Mouse (Mus musculus) liver, embryonic 14.5 days (tissue): Measurements from ENCODE around the gene Taf5l. TPM values are rescaled to one million over a fixed set of nuclear protein-coding genes. Genes with fewer than 3 reads are reported as not detected.
A peak's percentile ranks its signal among the peaks of the same experiment; 100 is the strongest.

Source experiments
- ATAC-seq: fragments of 200-750 bp; cut with Nextera tagmentation; 2 replicates; pipeline ENCODE4 v1.8.0; 2017; ENCODE audit warnings: moderate number of reproducible peaks, mild to moderate bottlenecking, moderate library complexity; ENCODE audit not compliant: insufficient read depth
- DNase-seq, 3 experiments: peaks; one replicate each; pipeline ENCODE4 v3.0.0-alpha.2; 2012 to 2013; ENCODE audit warnings: low read depth in 3 of 3, low spot score in 3 of 3
- H3K27ac ChIP-seq: fragments of 300-500 bp; sonication (generic); 2 replicates; pipeline ENCODE4 v1.5.1; 2014; ENCODE audit warnings: moderate library complexity, mild to moderate bottlenecking, control low read depth, inconsistent platforms
- H3K27me3 ChIP-seq: fragments of 300-500 bp; sonication (generic); 2 replicates; pipeline ENCODE4 v1.6.1; 2014; ENCODE audit warnings: mild to moderate bottlenecking, low read length, moderate library complexity; ENCODE audit not compliant: control insufficient read depth, insufficient read depth
- H3K36me3 ChIP-seq: fragments of 300-500 bp; sonication (generic); replicated peaks from 2 replicates; pipeline ENCODE4 v1.6.1; 2014; ENCODE audit warnings: low read depth; ENCODE audit not compliant: control insufficient read depth, insufficient read depth
- H3K4me1 ChIP-seq, 2 experiments: fragments of 200-500 bp in 1 of 2; fragments of 300-500 bp in 1 of 2; sonication (generic) in 1 of 2; replicated peaks; 2 replicates each; pipeline ENCODE4 v1.6.1; 2012 to 2014; ENCODE audit warnings: antibody characterized with exemption in 1 of 2, inconsistent platforms in 1 of 2, low read length in 1 of 2; ENCODE audit not compliant: control insufficient read depth in 2 of 2, insufficient read depth in 2 of 2
- H3K4me2 ChIP-seq: fragments of 300-500 bp; sonication (generic); 2 replicates; pipeline ENCODE4 v1.6.1; 2014; ENCODE audit warnings: low read depth, mild to moderate bottlenecking, control low read depth, moderate library complexity
- H3K4me3 ChIP-seq, 2 experiments: fragments of 200-500 bp in 1 of 2; fragments of 300-500 bp in 1 of 2; sonication (generic) in 1 of 2; 2 replicates each; pipeline ENCODE4 v1.5.1; 2012 to 2014; ENCODE audit warnings: low read depth in 2 of 2, low read length in 2 of 2, mild to moderate bottlenecking in 2 of 2, control low read depth in 1 of 2, inconsistent platforms in 1 of 2, moderate library complexity in 1 of 2; ENCODE audit not compliant: insufficient read depth in 1 of 2
- H3K9ac ChIP-seq: fragments of 300-500 bp; sonication (generic); replicated peaks from 2 replicates; pipeline ENCODE4 v1.6.1; 2014; ENCODE audit warnings: mild to moderate bottlenecking, control low read depth, moderate library complexity
- H3K9me3 ChIP-seq: fragments of 300-500 bp; sonication (generic); 2 replicates; pipeline ENCODE4 v1.6.1; 2016; ENCODE audit warnings: low read length, mixed read lengths; ENCODE audit not compliant: control insufficient read depth
- CTCF ChIP-seq: IDR thresholded peaks from 2 replicates; pipeline ENCODE4 v1.5.1; 2016; ENCODE audit warnings: antibody characterized with exemption, low read depth, control low read depth
- EP300 ChIP-seq: IDR thresholded peaks from 2 replicates; pipeline ENCODE4 v1.6.1; 2016; ENCODE audit warnings: antibody characterized with exemption, low read depth
- WGBS: fragments of 180-500 bp; shearing (Covaris S2); extraction: QIAGEN DNeasy Blood & Tissue Kit; methylation state at CpG from one replicate; pipeline ENCODE4 v1.1.7; 2014; ENCODE audit not compliant: insufficient replicate concordance; 5-methylcytosine and 5-hydroxymethylcytosine counted together
- polyA plus RNA-seq, 2 experiments: library from polyadenylated mRNA; depleted of rRNA in 1 of 2; stranded (reverse) in 1 of 2; unstranded in 1 of 2; fragments of >200 nt; fragmentation: Nextera tagmentation in 1 of 2; extraction: Ambion mirVana in 1 of 2; gene quantifications; 2 replicates each; pipeline versions ENCODE4 v1.2.1 to v1.2.3; 2012 to 2014

Gene Taf5l
- polyA plus RNA-seq, 2 experiments = 21.2 to 28.7 TPM

DNA sequence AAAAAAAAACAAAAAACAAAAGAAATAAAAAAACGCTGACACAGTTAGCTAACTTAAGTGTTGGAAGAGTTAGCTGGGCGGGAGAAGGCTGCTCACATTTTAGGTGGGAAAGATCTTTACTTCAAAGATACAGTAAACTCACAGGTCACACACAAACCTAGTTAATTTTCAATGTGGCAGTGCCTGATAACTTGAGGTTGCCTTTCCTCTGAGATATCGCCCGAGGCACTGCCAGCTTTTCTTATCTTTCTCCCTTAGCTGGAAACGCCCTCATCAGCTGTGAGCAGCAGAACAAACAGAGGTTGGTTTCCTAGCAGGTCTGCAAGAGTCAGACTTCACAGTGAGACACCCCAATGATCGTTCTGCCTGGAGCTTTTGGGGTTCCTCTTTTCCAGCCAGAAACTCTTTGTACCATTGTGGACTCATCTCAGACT lies 32.6 kb downstream of the Taf5l start:
- H3K9me3 ChIP-seq = no peaks in the 10 kb centered on the region
- peak overlapping the region; percentile 98 for H3K4me2 ChIP-seq
- H3K27me3 ChIP-seq = no peaks in the 10 kb centered on the region
- ATAC-seq (peak; percentile 90), DNase-seq (peak; percentile 96 to 97 (median 97))
- peak overlapping the region; percentile 95 for H3K9ac ChIP-seq
- H3K36me3 ChIP-seq = no peaks in the 10 kb centered on the region
- peak overlapping the region; percentile 100 for H3K27ac ChIP-seq
- H3K4me1 ChIP-seq = peaks cover 54 to 60% of the 10 kb centered on the region in 2 experiments
- H3K4me3 ChIP-seq = peak overlapping the region; percentile 48 to 57
- WGBS = 2% methylated on average over 6 of the region's 6 CpGs
- peak; percentile 99 for TF ChIP-seq EP300
- TF ChIP-seq CTCF = no peak

- Histone ChIP-seq H3K9ac (peak within 1 kb of the TSS; percentile 100), H3K4me2 (peak within 1 kb of the TSS; percentile 78), H3K4me1 (peaks cover 39 to 47% of the 10 kb centered on the region in 2 experiments), H3K27me3 (no peaks in the 10 kb centered on the region), H3K36me3 (peaks cover 33% of the 10 kb centered on the region), H3K27ac (peak within 1 kb of the TSS; percentile 99), H3K4me3 (peak within 1 kb of the TSS; percentile 92 to 100), H3K9me3 (no peaks in the 10 kb centered on the region)
- under 1% methylated on average over 55 of the region's 56 CpGs for WGBS
- TF ChIP-seq CTCF = 0 out of 2 replicates have a peak, but pooled peaks have one; percentile 6
- peak; percentile 26; the same call in 1 of the 2 replicates for TF ChIP-seq EP300
- ATAC-seq (peak; percentile 81), DNase-seq (peak; percentile 74 to 78 (median 75))
These were observed 38.3 kb downstream of the Taf5l start, which contains the start of gene Abcb10 for GRCm38 (mm10) chr8:123982826-123983400. Gene Abcb10, minus strand, starts transcription at chr8:123983122.

DNA sequence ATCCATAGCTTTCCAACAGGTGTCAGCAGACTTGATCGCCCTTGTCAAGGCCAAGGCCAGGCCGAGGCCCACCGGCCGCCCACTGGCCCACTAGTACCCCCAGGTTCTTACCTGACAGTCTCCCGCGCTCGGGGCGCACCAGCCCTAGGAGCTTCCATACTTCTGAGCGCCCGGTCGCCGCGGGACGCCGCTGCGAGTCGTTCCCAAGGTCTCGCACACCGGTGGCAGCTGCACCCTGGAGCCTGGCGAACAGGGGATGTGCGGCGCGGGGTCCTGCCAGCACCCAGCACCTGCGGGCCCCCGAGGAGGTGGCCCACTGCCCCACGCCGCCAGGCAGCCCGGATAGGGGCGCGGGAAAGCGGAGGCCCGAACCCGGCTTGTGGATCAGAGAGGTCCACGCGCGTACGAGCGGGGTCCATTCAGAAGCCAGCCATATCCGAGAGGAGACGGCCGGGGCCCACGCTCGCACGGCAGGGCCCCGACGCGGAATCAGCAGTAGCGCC lies 38.9 kb downstream of the Taf5l start:
- TF ChIP-seq EP300 (no peak; the same call in 1 of the 2 replicates), CTCF (no peak)
- Histone ChIP-seq H3K4me3 (peak overlapping the region; percentile 92 to 100), H3K4me2 (peak overlapping the region; percentile 78), H3K36me3 (peaks cover 39% of the 10 kb centered on the region), H3K9me3 (no peaks in the 10 kb centered on the region), H3K27me3 (no peaks in the 10 kb centered on the region), H3K9ac (peak overlapping the region; percentile 100), H3K4me1 (peaks cover 39 to 48% of the 10 kb centered on the region in 2 experiments), H3K27ac (peak overlapping the region; percentile 99)
- WGBS = under 1% methylated on average over 48 of the region's 48 CpGs
- no peak for ATAC-seq
- no peak for DNase-seq

DNA sequence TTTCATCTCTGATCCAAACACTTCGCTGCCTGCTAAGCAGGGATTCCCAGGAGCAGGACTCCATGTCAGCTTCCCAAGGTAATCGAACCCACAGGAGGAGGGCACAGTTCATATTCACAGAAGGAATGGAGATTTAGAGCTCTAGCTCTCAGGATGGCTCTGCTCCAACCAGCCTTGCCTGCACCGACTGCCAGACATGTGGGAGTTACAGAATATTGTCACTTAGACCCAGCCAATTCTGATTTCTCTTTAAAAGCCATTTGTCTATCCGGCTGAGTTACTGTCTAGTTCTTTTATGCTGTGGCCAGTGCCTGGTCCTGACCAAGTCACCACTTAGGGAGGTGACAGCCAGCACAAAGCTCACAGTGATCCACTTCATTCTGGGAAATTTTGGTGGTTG lies 39.5 kb downstream of the Taf5l start:
- H3K9ac ChIP-seq = peak overlapping the region; percentile 100
- H3K4me1 ChIP-seq = peaks cover 40 to 47% of the 10 kb centered on the region in 2 experiments
- peak overlapping the region; percentile 92 to 100 for H3K4me3 ChIP-seq
- H3K27me3 ChIP-seq = no peaks in the 10 kb centered on the region
- WGBS = 24% methylated on average over 4 of the region's 4 CpGs
- H3K27ac ChIP-seq = peak overlapping the region; percentile 99
- peak overlapping the region; percentile 78 for H3K4me2 ChIP-seq
- DNase-seq = no peak
- TF ChIP-seq CTCF (no peak), EP300 (no peak)
- H3K9me3 ChIP-seq = no peaks in the 10 kb centered on the region
- no peak for ATAC-seq
- peaks cover 46% of the 10 kb centered on the region for H3K36me3 ChIP-seq

GRCm38 (mm10) chr8:123980239-123980638 lies 41.0 kb downstream of the Taf5l start:
- H3K4me1 ChIP-seq = peaks cover 30 to 45% of the 10 kb centered on the region in 2 experiments
- 23% methylated on average over 4 of the region's 4 CpGs for WGBS
- ATAC-seq (no peak), DNase-seq (no peak)
- H3K27ac ChIP-seq = peak overlapping the region; percentile 99
- peak overlapping the region; percentile 78 for H3K4me2 ChIP-seq
- peaks cover 60% of the 10 kb centered on the region for H3K36me3 ChIP-seq
- H3K9me3 ChIP-seq = no peaks in the 10 kb centered on the region
- no peak; the same call in none of the 2 replicates for TF ChIP-seq EP300
- TF ChIP-seq CTCF = 0 out of 2 replicates have a peak, but pooled peaks have one; percentile 2
- peak overlapping the region; percentile 92 to 100 for H3K4me3 ChIP-seq
- H3K9ac ChIP-seq = peak overlapping the region; percentile 100
- no peaks in the 10 kb centered on the region for H3K27me3 ChIP-seq
